ENCODE assay signal across 25 mouse cellular contexts in genomic region chr9:57597265-57597664, GRCm38 (mm10). TPM values are rescaled to one million over a fixed set of nuclear protein-coding genes. Genes with fewer than 3 reads are reported as not detected.
DNase-seq lines count a peak whose midpoint lies in the region; ATAC-seq and TF ChIP-seq lines count a peak whose summit lies in the region.
"Had no signal": no experiment of that assay in that cellular context is flagged by ENCODE, and none has a peak within 500 bp of the region (broad histone marks: within the 10 kb centered on the region; RNA-seq: fewer than 3 reads in every experiment).

No protein-coding gene starts in this region.

- TF ChIP-seq EP300 in heart, adult 2 months (IDR thresholded peaks at IDR 0.05; ENCODE audit: insufficient read depth, low read depth, low read length) = no peak

- H3K4me1 ChIP-seq in heart, adult 2 months (ENCODE audit: control insufficient read depth, insufficient read depth, low read length) = 0 out of 2 replicates have a peak, but pooled peaks cover 2% of the 10 kb centered on the region
- H3K4me1 ChIP-seq in hindbrain, embryonic 12.5 days = peaks cover 42% of the 10 kb centered on the region
- peaks cover 5% of the 10 kb centered on the region; the same call in 1 of the 2 replicates for H3K4me1 ChIP-seq in hindbrain, embryonic 11.5 days (replicated peaks; ENCODE audit: control insufficient read depth, insufficient read depth, low read length)
- peaks cover 37% of the 10 kb centered on the region for H3K4me1 ChIP-seq in midbrain, embryonic 12.5 days
- H3K4me1 ChIP-seq in midbrain, embryonic 16.5 days (ENCODE audit: control insufficient read depth, insufficient read depth, low read length) = peaks cover 8% of the 10 kb centered on the region; the same call in 1 of the 2 replicates
- H3K4me1 ChIP-seq in embryonic facial prominence, embryonic 15.5 days = 0 out of 2 replicates have a peak, but pooled peaks cover 4% of the 10 kb centered on the region

- no peak overlapping the region for H3K9ac ChIP-seq in heart, adult 2 months (ENCODE audit: low read depth, low read length)
- H3K9ac ChIP-seq in hindbrain, embryonic 12.5 days = no peak overlapping the region
- no peak overlapping the region for H3K9ac ChIP-seq in hindbrain, embryonic 11.5 days (ENCODE audit: low read depth, low read length)
- no peak overlapping the region; the same call in 1 of the 2 replicates for H3K9ac ChIP-seq in midbrain, embryonic 12.5 days (replicated peaks)
- H3K9ac ChIP-seq in midbrain, embryonic 16.5 days (ENCODE audit: low read depth, low read length) = no peak overlapping the region
- no peak overlapping the region for H3K9ac ChIP-seq in embryonic facial prominence, embryonic 15.5 days
- H3K9ac ChIP-seq: forebrain, embryonic 12.5 days had no signal

- no peaks in the 10 kb centered on the region for H3K79me2 ChIP-seq in heart, adult 2 months (replicated peaks; ENCODE audit: control insufficient read depth, insufficient read depth, low read length)

- no peak for ATAC-seq in hindbrain, embryonic 12.5 days (ENCODE audit: low FRiP score)
- no peak for ATAC-seq in hindbrain, embryonic 11.5 days (ENCODE audit: low FRiP score)
- no peak for ATAC-seq in midbrain, embryonic 12.5 days (ENCODE audit: low FRiP score, low read depth)
- no peak for ATAC-seq in midbrain, embryonic 16.5 days
- no peak for ATAC-seq in embryonic facial prominence, embryonic 15.5 days (ENCODE audit: insufficient number of reproducible peaks, low FRiP score, low TSS enrichment, low read depth)
- ATAC-seq: activated CD4-positive, CD25-positive, alpha-beta regulatory T cell, adult 4 months; hindbrain, embryonic 16.5 days; Patski had no signal

- H3K27ac ChIP-seq in heart, adult 2 months = no peak overlapping the region
- 0 out of 2 replicates have a peak overlapping the region, but pooled peaks have one; percentile 36 for H3K27ac ChIP-seq in hindbrain, embryonic 12.5 days
- H3K27ac ChIP-seq in hindbrain, embryonic 11.5 days (ENCODE audit: low read depth, low read length) = no peak overlapping the region
- peak overlapping the region; percentile 73 for H3K27ac ChIP-seq in midbrain, embryonic 12.5 days (replicated peaks)
- H3K27ac ChIP-seq in midbrain, embryonic 16.5 days (ENCODE audit: low read length) = no peak overlapping the region
- H3K27ac ChIP-seq in embryonic facial prominence, embryonic 15.5 days (replicated peaks) = 0 out of 2 replicates have a peak overlapping the region, but pooled peaks have one; percentile 11
- H3K27ac ChIP-seq: forebrain, embryonic 12.5 days had no signal

- no peaks in the 10 kb centered on the region for H3K36me3 ChIP-seq in heart, adult 2 months (ENCODE audit: control insufficient read depth, insufficient read depth, low read length)
- H3K36me3 ChIP-seq in hindbrain, embryonic 12.5 days = peaks cover 25% of the 10 kb centered on the region
- H3K36me3 ChIP-seq in hindbrain, embryonic 11.5 days (ENCODE audit: control insufficient read depth, insufficient read depth, low read length) = 0 out of 2 replicates have a peak, but pooled peaks cover 2% of the 10 kb centered on the region
- H3K36me3 ChIP-seq in midbrain, embryonic 12.5 days = peaks cover 13% of the 10 kb centered on the region
- H3K36me3 ChIP-seq in midbrain, embryonic 16.5 days (ENCODE audit: control insufficient read depth, insufficient read depth, low read length) = peaks cover 13% of the 10 kb centered on the region
- H3K36me3 ChIP-seq in embryonic facial prominence, embryonic 15.5 days = peaks cover 32% of the 10 kb centered on the region

- TF ChIP-seq POLR2A in heart, adult 2 months (IDR thresholded peaks at IDR 0.05; ENCODE audit: insufficient read depth, low read depth, low read length) = no peak

- no peak overlapping the region for H3K4me3 ChIP-seq in heart, adult 2 months
- no peak overlapping the region for H3K4me3 ChIP-seq in hindbrain, embryonic 12.5 days
- H3K4me3 ChIP-seq in hindbrain, embryonic 11.5 days (ENCODE audit: low read depth, low read length) = no peak overlapping the region
- no peak overlapping the region for H3K4me3 ChIP-seq in midbrain, embryonic 12.5 days
- no peak overlapping the region for H3K4me3 ChIP-seq in midbrain, embryonic 16.5 days (ENCODE audit: low read depth, low read length)
- no peak overlapping the region for H3K4me3 ChIP-seq in embryonic facial prominence, embryonic 15.5 days (replicated peaks)
- H3K4me3 ChIP-seq: forebrain, embryonic 12.5 days; heart, embryonic 12.5 days had no signal

- peak; percentile 82 for DNase-seq in heart, adult 11 months
- no peak for DNase-seq in heart, adult 2 months
- DNase-seq in hindbrain, embryonic 11.5 days (ENCODE audit: low spot score) = no peak
- DNase-seq: adrenal gland, postnatal 14 days; cerebellum, adult 18-20 months; cerebellum, adult 9-11 months; cerebellum, postnatal 36 days; gastrocnemius, postnatal 36 days; heart, adult 18-20 months; kidney, adult 11 months had no signal

- H3K27me3 ChIP-seq in heart, adult 2 months (ENCODE audit: control insufficient read depth, insufficient read depth, low read length) = no peaks in the 10 kb centered on the region
- H3K27me3 ChIP-seq in hindbrain, embryonic 12.5 days = no peaks in the 10 kb centered on the region
- H3K27me3 ChIP-seq in hindbrain, embryonic 11.5 days (ENCODE audit: control insufficient read depth, insufficient read depth, low read length) = no peaks in the 10 kb centered on the region
- 0 out of 2 replicates have a peak, but pooled peaks cover 7% of the 10 kb centered on the region for H3K27me3 ChIP-seq in midbrain, embryonic 12.5 days
- H3K27me3 ChIP-seq in midbrain, embryonic 16.5 days (ENCODE audit: control insufficient read depth, insufficient read depth, low read depth, low read length) = no peaks in the 10 kb centered on the region
- H3K27me3 ChIP-seq in embryonic facial prominence, embryonic 15.5 days = no peaks in the 10 kb centered on the region
- H3K27me3 ChIP-seq: CH12.LX; forebrain, embryonic 12.5 days; heart, embryonic 12.5 days; Patski had no signal

- 80% methylated on average over 8 of the region's 8 CpGs for WGBS in heart, adult 2 months
- 85% methylated on average over 8 of the region's 8 CpGs for WGBS in hindbrain, embryonic 12.5 days
- 84% methylated on average over 8 of the region's 8 CpGs for WGBS in hindbrain, embryonic 11.5 days
- 93% methylated on average over 8 of the region's 8 CpGs for WGBS in midbrain, embryonic 12.5 days
- 80% methylated on average over 8 of the region's 8 CpGs for WGBS in midbrain, embryonic 16.5 days
- 73% methylated on average over 8 of the region's 8 CpGs for whole genome bisulfite sequencing in embryonic facial prominence, embryonic 15.5 days

- H3K4me2 ChIP-seq in hindbrain, embryonic 12.5 days (replicated peaks) = no peak overlapping the region
- no peak overlapping the region for H3K4me2 ChIP-seq in hindbrain, embryonic 11.5 days (replicated peaks; ENCODE audit: low read depth, low read length)
- no peak overlapping the region for H3K4me2 ChIP-seq in midbrain, embryonic 12.5 days (replicated peaks)
- H3K4me2 ChIP-seq in midbrain, embryonic 16.5 days (ENCODE audit: low read length) = no peak overlapping the region
- no peak overlapping the region for H3K4me2 ChIP-seq in embryonic facial prominence, embryonic 15.5 days (replicated peaks)
- H3K4me2 ChIP-seq: forebrain, embryonic 12.5 days; heart, embryonic 12.5 days had no signal

- no peak for TF ChIP-seq CTCF in heart, adult 2 months (IDR thresholded peaks at IDR 0.05)

- no peaks in the 10 kb centered on the region for H3K9me3 ChIP-seq in hindbrain, embryonic 12.5 days (replicated peaks)
- no peaks in the 10 kb centered on the region for H3K9me3 ChIP-seq in hindbrain, embryonic 11.5 days (ENCODE audit: control insufficient read depth, low read length)
- no peaks in the 10 kb centered on the region for H3K9me3 ChIP-seq in midbrain, embryonic 12.5 days
- no peaks in the 10 kb centered on the region for H3K9me3 ChIP-seq in midbrain, embryonic 16.5 days (replicated peaks; ENCODE audit: control insufficient read depth, low read length, poor library complexity, severe bottlenecking)
- H3K9me3 ChIP-seq in embryonic facial prominence, embryonic 15.5 days (replicated peaks) = no peaks in the 10 kb centered on the region
- H3K9me3 ChIP-seq: forebrain, embryonic 12.5 days; heart, embryonic 12.5 days had no signal

- intact Hi-C loops in heart, adult 2 months (cut with DNase I) = no loop called here

RNA-seq across cellular contexts. Expression of gene Ulk3, which starts 8.0 kb away (rescaled TPM):
- 1 to 10 TPM; 5.7 to 6.7 TPM for total RNA-seq in heart, adult 2 months (2021)
- polyA plus RNA-seq in heart, adult 2 months (2012; rRNA removed) = 19.1 and 23.3 TPM in 2 replicates
- 20.0 and 20.1 TPM in 2 replicates for polyA plus RNA-seq in hindbrain, embryonic 12.5 days (2016; fragmentation: Nextera tagmentation; extraction: Ambion mirVana)
- 5.2 and 8.6 TPM in 2 replicates for polyA plus RNA-seq in hindbrain, embryonic 11.5 days (2014; fragmentation: Nextera tagmentation; extraction: Ambion mirVana)
- 21.6 and 22.9 TPM in 2 replicates for polyA plus RNA-seq in midbrain, embryonic 12.5 days (2016; fragmentation: Nextera tagmentation; extraction: Ambion mirVana)
- 29.5 and 38.3 TPM in 2 replicates for polyA plus RNA-seq in midbrain, embryonic 16.5 days (2015; fragmentation: Nextera tagmentation; extraction: Ambion mirVana)
- polyA plus RNA-seq in embryonic facial prominence, embryonic 15.5 days (2015; fragmentation: Nextera tagmentation; extraction: Ambion mirVana) = 22.7 and 28.5 TPM in 2 replicates

RNA-seq across cellular contexts. Expression of gene Cplx3, which starts 8.8 kb away (rescaled TPM):
- not detected for total RNA-seq in heart, adult 2 months (2021)
- polyA plus RNA-seq in heart, adult 2 months (2012; rRNA removed) = not detected in 2 replicates
- 0.08 and 0.27 TPM in 2 replicates for polyA plus RNA-seq in hindbrain, embryonic 12.5 days (2016; fragmentation: Nextera tagmentation; extraction: Ambion mirVana)
- 0.09 and 0.11 TPM in 2 replicates for polyA plus RNA-seq in hindbrain, embryonic 11.5 days (2014; fragmentation: Nextera tagmentation; extraction: Ambion mirVana)
- 3.7 and 4.8 TPM in 2 replicates for polyA plus RNA-seq in midbrain, embryonic 12.5 days (2016; fragmentation: Nextera tagmentation; extraction: Ambion mirVana)
- 0.46 and 1.3 TPM in 2 replicates for polyA plus RNA-seq in midbrain, embryonic 16.5 days (2015; fragmentation: Nextera tagmentation; extraction: Ambion mirVana)
- not detected in 2 replicates for polyA plus RNA-seq in embryonic facial prominence, embryonic 15.5 days (2015; fragmentation: Nextera tagmentation; extraction: Ambion mirVana)
- total RNA-seq: adrenal gland, adult 18-20 months; adrenal gland, postnatal 14 days; CH12.LX; gastrocnemius, adult 8-10 months; gastrocnemius, postnatal 36 days; heart, adult 18-20 months had no signal
- polyA plus RNA-seq: activated CD4-positive, CD25-positive, alpha-beta regulatory T cell, adult 4 months; heart, embryonic 12.5 days; intestine, embryonic 14.5 days had no signal

RNA-seq across cellular contexts. Expression of gene Lman1l, which starts 23.3 kb away (rescaled TPM):
- not detected for total RNA-seq in heart, adult 2 months (2021)
- 0.20 TPM in 1 of 2 replicates, not detected in the other for polyA plus RNA-seq in heart, adult 2 months (2012; rRNA removed)
- not detected in 2 replicates for polyA plus RNA-seq in hindbrain, embryonic 12.5 days (2016; fragmentation: Nextera tagmentation; extraction: Ambion mirVana)
- not detected in 2 replicates for polyA plus RNA-seq in hindbrain, embryonic 11.5 days (2014; fragmentation: Nextera tagmentation; extraction: Ambion mirVana)
- 0.10 TPM in 1 of 2 replicates, not detected in the other for polyA plus RNA-seq in midbrain, embryonic 12.5 days (2016; fragmentation: Nextera tagmentation; extraction: Ambion mirVana)
- polyA plus RNA-seq in midbrain, embryonic 16.5 days (2015; fragmentation: Nextera tagmentation; extraction: Ambion mirVana) = not detected in 2 replicates
- polyA plus RNA-seq in embryonic facial prominence, embryonic 15.5 days (2015; fragmentation: Nextera tagmentation; extraction: Ambion mirVana) = not detected in 2 replicates
- total RNA-seq: adrenal gland, adult 18-20 months; adrenal gland, postnatal 14 days; CH12.LX; gastrocnemius, adult 8-10 months; gastrocnemius, postnatal 36 days; hematopoietic stem cell, adult 5-6 weeks had no signal
- polyA plus RNA-seq: activated CD4-positive, CD25-positive, alpha-beta regulatory T cell, adult 4 months; forebrain, embryonic 12.5 days; heart, embryonic 12.5 days; heart, postnatal 0 days; hindbrain, embryonic 16.5 days; intestine, embryonic 14.5 days had no signal

RNA-seq across cellular contexts. Expression of gene Scamp2, which starts 36.5 kb away (rescaled TPM):
- 10 to 100 TPM; 25.7 to 26.7 TPM for total RNA-seq in heart, adult 2 months (2021)
- polyA plus RNA-seq in heart, adult 2 months (2012; rRNA removed) = 43.9 and 54.8 TPM in 2 replicates
- polyA plus RNA-seq in hindbrain, embryonic 12.5 days (2016; fragmentation: Nextera tagmentation; extraction: Ambion mirVana) = 61.9 and 63.3 TPM in 2 replicates
- 57.6 and 57.8 TPM in 2 replicates for polyA plus RNA-seq in hindbrain, embryonic 11.5 days (2014; fragmentation: Nextera tagmentation; extraction: Ambion mirVana)
- polyA plus RNA-seq in midbrain, embryonic 12.5 days (2016; fragmentation: Nextera tagmentation; extraction: Ambion mirVana) = 57.6 and 62.6 TPM in 2 replicates
- 44.1 and 44.2 TPM in 2 replicates for polyA plus RNA-seq in midbrain, embryonic 16.5 days (2015; fragmentation: Nextera tagmentation; extraction: Ambion mirVana)
- polyA plus RNA-seq in embryonic facial prominence, embryonic 15.5 days (2015; fragmentation: Nextera tagmentation; extraction: Ambion mirVana) = 82.8 and 84.6 TPM in 2 replicates

RNA-seq across cellular contexts. Expression of gene Mpi, which starts 44.7 kb away (rescaled TPM):
- total RNA-seq in heart, adult 2 months (2021) = 100 to 1,000 TPM; 119 to 132 TPM
- 146 and 266 TPM in 2 replicates for polyA plus RNA-seq in heart, adult 2 months (2012; rRNA removed)
- 59.2 and 61.4 TPM in 2 replicates for polyA plus RNA-seq in hindbrain, embryonic 12.5 days (2016; fragmentation: Nextera tagmentation; extraction: Ambion mirVana)
- polyA plus RNA-seq in hindbrain, embryonic 11.5 days (2014; fragmentation: Nextera tagmentation; extraction: Ambion mirVana) = 50.0 and 52.7 TPM in 2 replicates
- polyA plus RNA-seq in midbrain, embryonic 12.5 days (2016; fragmentation: Nextera tagmentation; extraction: Ambion mirVana) = 65.7 and 67.3 TPM in 2 replicates
- 75.4 and 77.6 TPM in 2 replicates for polyA plus RNA-seq in midbrain, embryonic 16.5 days (2015; fragmentation: Nextera tagmentation; extraction: Ambion mirVana)
- 47.9 and 50.5 TPM in 2 replicates for polyA plus RNA-seq in embryonic facial prominence, embryonic 15.5 days (2015; fragmentation: Nextera tagmentation; extraction: Ambion mirVana)

Comparison
In these comparisons a context has a peak if more than half of its experiments do, and no peak if none do; other contexts are left out.
1. H3K27ac ChIP-seq: peak in hindbrain, embryonic 12.5 days (single experiment), midbrain, embryonic 12.5 days (single experiment) and embryonic facial prominence, embryonic 15.5 days (single experiment); none in heart, adult 2 months (single experiment), hindbrain, embryonic 11.5 days (single experiment) and midbrain, embryonic 16.5 days (single experiment).